Mouse (Mus musculus) limb, embryonic 12.5 days (tissue): ENCODE measurements around the gene 2010111I01Rik. TPM values are rescaled to one million over a fixed set of nuclear protein-coding genes. Genes with fewer than 3 reads are reported as not detected.
A peak's percentile ranks its signal among the peaks of the same experiment; 100 is the strongest.
"Not testable (repeated sequence)": the region's sequence is repeated elsewhere in the genome, so short reads cannot be mapped to it uniquely, and the experiment has no call there.

Experiments used
- ATAC-seq: fragments of 200-750 bp; cut with Nextera tagmentation; 2 replicates; pipeline ENCODE4 v1.8.0; 2017; ENCODE audit warnings: low read depth, moderate TSS enrichment; ENCODE audit not compliant: insufficient number of reproducible peaks, insufficient read depth, low FRiP score, low TSS enrichment
- H3K27ac ChIP-seq: fragments of 300-500 bp; sonication (generic); 2 replicates; pipeline ENCODE4 v1.5.1; 2016; ENCODE audit warnings: mild to moderate bottlenecking, moderate library complexity
- H3K27me3 ChIP-seq: fragments of 300-500 bp; sonication (generic); 2 replicates; pipeline ENCODE4 v1.6.1; 2016; ENCODE audit warnings: mild to moderate bottlenecking, moderate library complexity
- H3K36me3 ChIP-seq: fragments of 300-500 bp; sonication (generic); 2 replicates; pipeline ENCODE4 v1.6.1; 2016; ENCODE audit warnings: mild to moderate bottlenecking, moderate library complexity
- H3K4me1 ChIP-seq: fragments of 300-500 bp; sonication (generic); replicated peaks from 2 replicates; pipeline ENCODE4 v1.6.1; 2016
- H3K4me2 ChIP-seq: fragments of 300-500 bp; sonication (generic); 2 replicates; pipeline ENCODE4 v1.6.1; 2016; ENCODE audit warnings: mild to moderate bottlenecking, moderate library complexity
- H3K4me3 ChIP-seq: fragments of 300-500 bp; sonication (generic); replicated peaks from 2 replicates; pipeline ENCODE4 v1.5.1; 2016; ENCODE audit warnings: mild to moderate bottlenecking
- H3K9ac ChIP-seq: fragments of 300-500 bp; sonication (generic); replicated peaks from 2 replicates; pipeline ENCODE4 v1.6.1; 2016; ENCODE audit warnings: mild to moderate bottlenecking, moderate library complexity
- H3K9me3 ChIP-seq: fragments of 300-500 bp; sonication (generic); 2 replicates; pipeline ENCODE4 v1.6.1; 2016; ENCODE audit warnings: mild to moderate bottlenecking, moderate library complexity
- WGBS: fragments of 180-500 bp; shearing (Covaris S2); methylation state at CpG from one replicate; pipeline ENCODE4 v1.1.7; 2016; 5-methylcytosine and 5-hydroxymethylcytosine counted together
- polyA plus RNA-seq: library from polyadenylated mRNA; unstranded; fragments of >200 nt; fragmentation: Nextera tagmentation; extraction: Ambion mirVana; gene quantifications from 2 replicates; pipeline ENCODE4 v1.2.1, GENCODE M21; 2016

2010111I01Rik gene
- polyA plus RNA-seq, 1 experiment from 2014 or later = 207 TPM

GRCm38 (mm10) chr13:63083139-63083538 lies 118.4 kb downstream of the 2010111I01Rik start:
- H3K9ac ChIP-seq, H3K4me2 ChIP-seq, H3K36me3 ChIP-seq, ATAC-seq, H3K4me3 ChIP-seq, H3K9me3 ChIP-seq, H3K27ac ChIP-seq, H3K27me3 ChIP-seq: not testable (repeated sequence)
- WGBS = 68% methylated on average over 7 of the region's 7 CpGs
- H3K4me1 ChIP-seq = peaks cover 22% of the 10 kb centered on the region

GRCm38 (mm10) chr13:63083663-63084062 lies 119.0 kb downstream of the 2010111I01Rik start:
- no peaks in the 10 kb centered on the region for H3K36me3 ChIP-seq
- H3K4me1 ChIP-seq = peaks cover 22% of the 10 kb centered on the region
- WGBS = 63% methylated on average over 8 of the region's 8 CpGs
- H3K9me3 ChIP-seq = no peaks in the 10 kb centered on the region
- H3K4me2 ChIP-seq = no peak overlapping the region
- H3K27ac ChIP-seq = 0 out of 2 replicates have a peak overlapping the region, but pooled peaks have one; percentile 17
- H3K27me3 ChIP-seq = no peaks in the 10 kb centered on the region
- H3K4me3 ChIP-seq = no peak overlapping the region
- no peak overlapping the region for H3K9ac ChIP-seq
- no peak for ATAC-seq

GRCm38 (mm10) chr13:63087865-63088683 lies 123.4 kb downstream of the 2010111I01Rik start:
- no peak for ATAC-seq
- Histone ChIP-seq H3K9me3 (no peaks in the 10 kb centered on the region), H3K27me3 (no peaks in the 10 kb centered on the region), H3K36me3 (no peaks in the 10 kb centered on the region), H3K9ac (no peak overlapping the region), H3K4me1 (peaks cover 26% of the 10 kb centered on the region), H3K4me3 (no peak overlapping the region), H3K4me2 (no peak overlapping the region), H3K27ac (no peak overlapping the region)
- WGBS = 91% methylated on average over 7 of the region's 7 CpGs

DNA sequence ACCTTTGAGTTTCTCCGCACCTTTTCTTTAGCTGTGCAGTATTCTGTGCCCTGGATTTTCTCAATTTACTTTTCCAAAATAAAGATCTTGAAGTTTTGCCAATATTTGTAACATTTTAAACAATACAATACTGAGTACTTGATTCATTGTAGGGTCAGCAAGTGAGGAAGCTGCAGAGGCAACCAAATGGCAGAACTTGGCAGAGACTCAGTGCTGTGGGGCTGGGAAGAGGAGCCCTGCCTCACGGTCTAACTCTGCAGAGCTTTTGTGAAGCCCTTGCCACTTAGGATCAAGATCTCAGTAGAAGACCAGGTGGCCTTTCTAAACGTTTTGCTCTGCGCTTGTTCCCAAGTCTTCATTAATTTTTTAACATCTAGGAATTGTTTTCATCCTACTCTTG lies 124.8 kb downstream of the 2010111I01Rik start:
- no peaks in the 10 kb centered on the region for H3K9me3 ChIP-seq
- H3K4me2 ChIP-seq = no peak overlapping the region
- no peak overlapping the region for H3K9ac ChIP-seq
- WGBS = 80% methylated on average over 4 of the region's 4 CpGs
- H3K4me1 ChIP-seq = peaks cover 33% of the 10 kb centered on the region
- H3K27me3 ChIP-seq = no peaks in the 10 kb centered on the region
- no peak overlapping the region for H3K4me3 ChIP-seq
- ATAC-seq = no peak
- H3K27ac ChIP-seq = no peak overlapping the region
- H3K36me3 ChIP-seq = no peaks in the 10 kb centered on the region

GRCm38 (mm10) chr13:63091246-63091645 lies 126.6 kb downstream of the 2010111I01Rik start:
- no peak for ATAC-seq
- Histone ChIP-seq H3K9me3 (no peaks in the 10 kb centered on the region), H3K4me3 (no peak overlapping the region), H3K27ac (peak overlapping the region; percentile 72; the same call in 1 of the 2 replicates), H3K4me2 (no peak overlapping the region), H3K4me1 (peaks cover 48% of the 10 kb centered on the region), H3K27me3 (no peaks in the 10 kb centered on the region), H3K9ac (no peak overlapping the region), H3K36me3 (no peaks in the 10 kb centered on the region)
- WGBS = 77% methylated on average over 2 of the region's 2 CpGs

- ATAC-seq = peak; percentile 80
- peaks cover 56% of the 10 kb centered on the region for H3K4me1 ChIP-seq
Observed at GRCm38 (mm10) chr13:63092299-63092698, 127.6 kb downstream of the 2010111I01Rik start.

GRCm38 (mm10) chr13:63092874-63093273 lies 128.2 kb downstream of the 2010111I01Rik start:
- H3K27me3 ChIP-seq = no peaks in the 10 kb centered on the region
- no peak overlapping the region for H3K9ac ChIP-seq
- H3K36me3 ChIP-seq = no peaks in the 10 kb centered on the region
- no peak for ATAC-seq
- peak overlapping the region; percentile 87 for H3K27ac ChIP-seq
- 43% methylated on average over 2 of the region's 2 CpGs for WGBS
- H3K9me3 ChIP-seq = no peaks in the 10 kb centered on the region
- H3K4me1 ChIP-seq = peaks cover 56% of the 10 kb centered on the region
- no peak overlapping the region for H3K4me3 ChIP-seq
- no peak overlapping the region for H3K4me2 ChIP-seq

More at GRCm38 (mm10) chr13:63092299-63092698, 127.6 kb downstream of the 2010111I01Rik start:
- no peak overlapping the region for H3K4me3 ChIP-seq
- peak overlapping the region; percentile 87 for H3K27ac ChIP-seq
- WGBS = 30% methylated on average over 2 of the region's 2 CpGs
- H3K27me3 ChIP-seq = no peaks in the 10 kb centered on the region
- no peak overlapping the region for H3K9ac ChIP-seq
- H3K9me3 ChIP-seq = no peaks in the 10 kb centered on the region
- H3K4me2 ChIP-seq = no peak overlapping the region
- H3K36me3 ChIP-seq = no peaks in the 10 kb centered on the region

DNA sequence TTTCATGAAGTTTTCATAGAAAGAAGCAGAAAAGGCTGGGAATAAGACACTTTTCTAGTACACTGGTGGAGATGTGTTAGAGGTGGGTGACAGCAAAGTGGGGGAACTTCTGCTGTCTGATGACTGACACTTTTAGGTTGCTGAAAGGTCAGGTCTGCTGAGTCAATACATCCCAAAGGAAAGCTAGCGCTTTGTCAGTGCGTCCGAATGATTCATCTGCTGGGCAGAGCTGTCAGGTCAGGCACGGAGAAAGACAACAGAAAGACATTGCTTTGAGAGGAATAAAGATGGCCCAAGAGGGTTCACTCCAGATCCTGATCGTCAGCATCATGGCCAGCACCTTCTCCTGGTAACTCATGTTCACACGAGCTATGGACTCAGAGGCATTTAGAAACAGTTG lies 128.9 kb downstream of the 2010111I01Rik start:
- Histone ChIP-seq H3K4me2 (no peak overlapping the region), H3K9me3 (no peaks in the 10 kb centered on the region), H3K36me3 (no peaks in the 10 kb centered on the region), H3K9ac (no peak overlapping the region), H3K4me1 (peaks cover 56% of the 10 kb centered on the region), H3K27ac (peak overlapping the region; percentile 87), H3K27me3 (no peaks in the 10 kb centered on the region), H3K4me3 (no peak overlapping the region)
- WGBS = 86% methylated on average over 6 of the region's 6 CpGs
- ATAC-seq = no peak

GRCm38 (mm10) chr13:63094317-63095131 lies 129.8 kb downstream of the 2010111I01Rik start:
- WGBS = 7% methylated on average over 8 of the region's 8 CpGs

GRCm38 (mm10) chr13:63096764-63097163 lies 132.1 kb downstream of the 2010111I01Rik start:
- Histone ChIP-seq H3K9ac (no peak overlapping the region), H3K27ac (0 out of 2 replicates have a peak overlapping the region, but pooled peaks have one; percentile 23), H3K9me3 (no peaks in the 10 kb centered on the region), H3K36me3 (no peaks in the 10 kb centered on the region), H3K4me1 (peaks cover 47% of the 10 kb centered on the region), H3K4me3 (no peak overlapping the region), H3K4me2 (no peak overlapping the region), H3K27me3 (no peaks in the 10 kb centered on the region)
- ATAC-seq = no peak
- 66% methylated on average over 3 of the region's 3 CpGs for WGBS

More at GRCm38 (mm10) chr13:63094317-63095131, 129.8 kb downstream of the 2010111I01Rik start:
- peaks cover 56% of the 10 kb centered on the region for H3K4me1 ChIP-seq
- no peaks in the 10 kb centered on the region for H3K27me3 ChIP-seq
- H3K9ac ChIP-seq = no peak overlapping the region
- ATAC-seq = no peak
- H3K9me3 ChIP-seq = no peaks in the 10 kb centered on the region
- H3K36me3 ChIP-seq = no peaks in the 10 kb centered on the region
- H3K4me2 ChIP-seq = no peak overlapping the region
- no peak overlapping the region for H3K4me3 ChIP-seq
- peak overlapping the region; percentile 87 for H3K27ac ChIP-seq

DNA sequence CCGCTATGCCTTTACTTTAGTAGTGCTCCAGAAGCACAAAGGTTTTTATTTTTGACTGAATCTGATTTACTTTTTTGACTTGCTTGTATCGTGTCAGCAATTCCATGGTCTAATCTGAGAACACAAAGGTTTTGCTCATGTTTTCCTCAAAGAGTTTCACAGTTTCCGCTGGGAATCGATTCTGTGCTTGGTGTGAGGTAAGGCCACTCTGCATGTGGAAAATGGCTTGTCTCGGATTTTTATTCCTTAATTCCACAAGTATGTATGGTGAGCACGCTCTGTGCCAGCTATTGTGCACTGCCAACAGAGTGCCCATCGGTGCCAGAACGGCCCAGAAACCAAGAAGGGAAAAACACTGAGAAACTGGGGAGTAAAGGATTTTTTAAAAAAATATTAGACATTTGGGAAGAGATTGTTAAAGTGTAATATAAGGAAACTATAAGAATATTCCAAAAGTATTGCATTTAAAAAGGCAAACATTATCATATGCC lies 132.8 kb downstream of the 2010111I01Rik start:
- H3K9ac ChIP-seq = no peak overlapping the region
- 0 out of 2 replicates have a peak overlapping the region, but pooled peaks have one; percentile 23 for H3K27ac ChIP-seq
- no peak overlapping the region for H3K4me2 ChIP-seq
- H3K9me3 ChIP-seq = no peaks in the 10 kb centered on the region
- H3K4me3 ChIP-seq = no peak overlapping the region
- peaks cover 42% of the 10 kb centered on the region for H3K4me1 ChIP-seq
- WGBS = 86% methylated on average over 8 of the region's 8 CpGs
- no peaks in the 10 kb centered on the region for H3K36me3 ChIP-seq
- ATAC-seq = no peak
- no peaks in the 10 kb centered on the region for H3K27me3 ChIP-seq
